Mouse (Mus musculus): ENCODE results near the gene Ubqln5. TPM values are rescaled to one million over a fixed set of nuclear protein-coding genes. Genes with fewer than 3 reads are reported as not detected.

Gene Ubqln5
- not detected in 2 replicates for polyA plus RNA-seq (2015; fragmentation: Nextera tagmentation; extraction: Ambion mirVana)

DNA sequence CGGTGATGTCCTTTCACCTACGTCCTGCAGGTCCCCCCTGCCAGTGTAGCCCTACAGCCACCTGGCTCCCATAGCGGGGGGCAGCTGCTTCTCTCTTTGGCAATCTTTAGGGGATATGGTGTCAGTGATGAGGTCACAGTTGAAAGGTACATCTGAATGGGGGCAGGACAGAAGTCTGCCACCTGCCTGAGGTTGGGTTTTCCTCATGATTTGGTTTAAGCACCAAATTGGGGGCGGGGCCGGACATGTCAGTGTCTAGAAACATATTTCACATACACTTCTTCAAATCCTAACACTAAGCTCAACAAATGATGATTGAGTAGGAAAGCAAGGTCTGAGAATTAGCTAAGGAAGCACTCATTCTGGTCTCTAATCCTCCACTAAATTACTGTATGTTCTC is at the start of gene Ubqln5:
Gene Ubqln5, minus strand, starts transcription at position 101 of the 400 bp plus-strand sequence.
- no peaks in the 10 kb centered on the region for H3K36me3 ChIP-seq
- 0 out of 2 replicates have a peak, but pooled peaks cover 3% of the 10 kb centered on the region for H3K9me3 ChIP-seq
- H3K27ac ChIP-seq: no peak within 1 kb of the TSS
- no peaks in the 10 kb centered on the region for H3K4me1 ChIP-seq
- no peak within 1 kb of the TSS for H3K9ac ChIP-seq
- no peak for ATAC-seq (ENCODE audit: low FRiP score, low read depth)
- no peaks in the 10 kb centered on the region for H3K27me3 ChIP-seq
- no peak within 1 kb of the TSS for H3K4me2 ChIP-seq (replicated peaks)
- WGBS: 91% methylated on average over 5 of the region's 5 CpGs
- no peak within 1 kb of the TSS for H3K4me3 ChIP-seq

DNA sequence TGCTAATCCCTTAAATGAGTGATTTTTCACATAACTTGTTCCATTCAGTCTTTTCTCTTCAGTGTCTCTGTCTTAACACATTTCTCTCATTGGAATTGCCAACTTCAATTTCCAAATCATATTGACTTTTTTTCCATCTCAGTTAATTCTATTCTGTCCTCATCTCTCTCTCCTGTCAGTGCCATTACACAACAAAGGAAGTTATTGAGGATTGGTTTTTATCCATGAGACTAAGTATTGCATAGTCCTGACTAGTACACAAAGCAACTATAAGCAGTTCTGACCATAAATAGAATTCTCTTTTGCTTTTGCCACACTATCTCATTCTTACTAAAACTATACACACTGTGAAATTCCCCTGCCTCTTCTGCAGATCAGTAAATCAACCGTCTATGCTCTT is 49.4 kb upstream of the Ubqln5 start:
- Histone ChIP-seq H3K4me2 (replicated peaks) (no peak overlapping the region), H3K4me1 (no peaks in the 10 kb centered on the region), H3K36me3 (no peaks in the 10 kb centered on the region), H3K9me3 (no peaks in the 10 kb centered on the region), H3K27me3 (no peaks in the 10 kb centered on the region), H3K27ac (no peak overlapping the region), H3K9ac (no peak overlapping the region), H3K4me3 (no peak overlapping the region)
- no peak for ATAC-seq (ENCODE audit: low FRiP score, low read depth)
- WGBS: 92% methylated on average over 1 of the region's 1 CpGs

DNA sequence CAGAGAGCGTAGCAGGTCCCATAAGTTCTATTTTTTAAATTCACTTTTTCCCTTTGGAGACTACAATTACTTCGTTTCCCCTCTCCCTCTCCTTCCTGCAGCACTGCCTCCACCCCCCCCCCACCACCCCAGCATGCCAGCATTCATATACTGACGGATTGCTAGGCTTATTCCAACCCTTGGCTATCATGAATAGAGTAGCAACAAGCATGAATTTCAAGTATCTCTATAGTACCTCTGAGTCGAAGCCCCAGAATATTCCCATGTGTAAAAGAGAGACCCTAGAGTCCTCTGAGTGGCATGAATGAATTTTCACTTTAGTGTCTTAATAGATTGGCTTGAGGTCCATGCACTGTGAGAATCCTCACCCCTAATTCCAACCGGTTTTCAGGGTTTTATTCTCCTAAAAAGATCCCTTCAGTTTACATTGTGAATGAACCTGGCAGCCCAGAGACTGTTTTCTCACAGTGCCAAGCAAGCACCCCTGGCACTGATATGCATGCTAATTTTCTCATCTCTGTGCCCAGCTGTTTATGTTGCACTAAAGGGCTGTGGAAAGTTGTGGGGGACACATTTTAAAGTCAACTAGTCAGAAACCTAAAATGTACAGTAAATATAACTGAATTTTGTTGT is 48.9 kb upstream of the Ubqln5 start:
- WGBS: 83% methylated on average over 5 of the region's 5 CpGs
- ATAC-seq (ENCODE audit: low FRiP score, low read depth): no peak
- no peak overlapping the region for H3K27ac ChIP-seq
- H3K36me3 ChIP-seq: no peaks in the 10 kb centered on the region
- no peaks in the 10 kb centered on the region for H3K4me1 ChIP-seq
- H3K27me3 ChIP-seq: no peaks in the 10 kb centered on the region
- H3K9ac ChIP-seq: no peak overlapping the region
- H3K4me2 ChIP-seq (replicated peaks): no peak overlapping the region
- H3K9me3 ChIP-seq: no peaks in the 10 kb centered on the region
- H3K4me3 ChIP-seq: no peak overlapping the region

DNA sequence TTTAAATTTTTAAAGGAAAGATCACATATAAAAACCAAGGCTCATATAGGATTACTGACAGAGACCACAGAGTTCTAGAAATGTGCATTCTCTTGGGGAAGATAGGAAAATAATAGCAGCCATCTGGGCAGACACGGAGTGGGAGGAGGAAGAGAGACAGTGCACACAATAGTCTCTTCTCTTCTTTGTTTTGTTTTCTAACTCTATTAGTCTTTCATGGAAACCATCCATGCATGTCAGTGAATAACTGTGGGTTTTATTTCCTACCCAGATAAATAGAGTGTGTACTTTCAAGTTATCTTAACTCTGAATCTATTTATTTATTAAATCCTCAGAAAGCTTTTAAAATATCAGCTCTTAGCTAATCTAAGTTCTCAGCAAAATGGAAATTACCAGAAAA is 45.5 kb upstream of the Ubqln5 start:
- H3K4me2 ChIP-seq (replicated peaks): no peak overlapping the region
- 82% methylated on average over 1 of the region's 1 CpGs for WGBS
- no peak overlapping the region for H3K27ac ChIP-seq
- ATAC-seq (ENCODE audit: low FRiP score, low read depth): no peak
- no peaks in the 10 kb centered on the region for H3K4me1 ChIP-seq
- no peaks in the 10 kb centered on the region for H3K27me3 ChIP-seq
- H3K9ac ChIP-seq: no peak overlapping the region
- no peak overlapping the region for H3K4me3 ChIP-seq
- H3K9me3 ChIP-seq: no peaks in the 10 kb centered on the region
- no peaks in the 10 kb centered on the region for H3K36me3 ChIP-seq

DNA sequence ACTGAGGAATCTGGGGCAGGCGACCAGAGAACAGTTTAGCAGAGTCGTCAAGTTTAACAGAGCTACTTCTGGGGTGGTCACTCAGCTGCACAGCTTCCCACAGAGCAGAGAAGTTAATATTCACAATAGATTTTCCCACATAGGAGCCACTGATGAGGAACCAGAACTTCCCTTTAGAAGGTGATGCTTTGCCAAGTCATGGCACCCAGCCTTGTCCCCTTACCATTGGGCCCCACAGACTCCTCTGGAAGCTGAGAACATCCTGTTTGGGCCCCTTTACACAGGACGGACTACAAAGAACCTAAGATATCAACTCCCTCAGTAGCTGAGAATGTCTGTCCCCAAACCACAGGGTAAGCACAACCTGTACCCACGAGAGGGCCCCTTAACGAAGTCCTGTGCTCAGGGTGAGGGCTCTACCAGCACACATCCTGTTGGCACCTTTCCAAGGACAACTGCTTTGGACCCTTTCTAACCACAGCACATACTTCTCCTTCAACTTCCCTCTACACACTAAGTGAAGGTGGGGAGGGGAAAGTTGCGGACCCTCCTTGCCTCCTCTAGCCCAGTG is 40.1 kb upstream of the Ubqln5 start:
- Histone ChIP-seq H3K27ac (no peak overlapping the region), H3K4me3 (no peak overlapping the region), H3K4me2 (replicated peaks) (no peak overlapping the region), H3K36me3 (no peaks in the 10 kb centered on the region), H3K9me3 (no peaks in the 10 kb centered on the region), H3K27me3 (no peaks in the 10 kb centered on the region), H3K9ac (no peak overlapping the region), H3K4me1 (no peaks in the 10 kb centered on the region)
- no peak for ATAC-seq (ENCODE audit: low FRiP score, low read depth)
- WGBS: 62% methylated on average over 6 of the region's 6 CpGs

DNA sequence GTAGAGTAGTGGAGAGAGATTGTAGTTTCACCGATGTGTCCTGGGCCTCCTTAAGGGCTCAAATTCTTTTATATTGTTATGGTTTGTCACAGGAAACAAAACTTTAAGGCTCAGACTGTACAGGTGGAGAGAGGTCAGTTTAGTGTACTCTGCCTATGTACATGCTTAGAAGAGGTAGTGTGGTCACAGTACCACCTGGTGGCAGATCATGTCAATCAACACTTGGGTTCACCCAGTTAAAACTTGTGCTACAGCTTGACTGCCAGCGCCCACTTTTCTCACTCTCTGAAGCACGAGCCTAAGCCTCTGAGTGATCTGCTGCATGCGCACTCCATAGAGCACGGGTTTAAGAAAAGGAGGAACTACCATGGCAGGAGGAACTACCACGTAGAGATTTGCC is 37.5 kb upstream of the Ubqln5 start:
- Histone ChIP-seq H3K4me3 (no peak overlapping the region), H3K36me3 (no peaks in the 10 kb centered on the region), H3K4me2 (replicated peaks) (no peak overlapping the region), H3K9ac (no peak overlapping the region), H3K4me1 (no peaks in the 10 kb centered on the region), H3K27ac (no peak overlapping the region), H3K9me3 (no peaks in the 10 kb centered on the region), H3K27me3 (no peaks in the 10 kb centered on the region)
- 86% methylated on average over 6 of the region's 6 CpGs for WGBS
- no peak; the same call in 1 of the 2 replicates for ATAC-seq (ENCODE audit: low FRiP score, low read depth)

DNA sequence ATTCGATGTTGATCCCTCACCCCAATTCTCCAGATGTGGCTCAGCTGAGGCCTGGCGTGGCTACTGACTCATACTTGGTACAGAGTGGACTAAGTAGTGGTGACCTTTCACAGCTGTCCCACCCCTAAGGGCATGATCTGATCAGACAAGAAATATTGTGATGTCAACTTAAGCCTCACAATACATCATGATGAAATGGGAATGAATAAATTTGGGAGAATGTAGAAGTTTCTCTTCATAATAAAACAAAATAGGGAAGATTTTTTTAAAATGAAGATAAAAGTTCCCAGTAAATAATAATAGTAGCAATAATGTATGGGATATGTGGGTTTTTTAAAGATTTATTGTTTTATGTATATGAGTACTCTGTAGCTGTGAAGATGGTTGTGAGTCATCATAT is 20.8 kb upstream of the Ubqln5 start, which contains the start of gene Ubqlnl:
Gene Ubqlnl, minus strand, starts transcription at position 101 of the 400 bp plus-strand sequence.
- no peak for ATAC-seq (ENCODE audit: low FRiP score, low read depth)
- Histone ChIP-seq H3K36me3 (no peaks in the 10 kb centered on the region), H3K27me3 (no peaks in the 10 kb centered on the region), H3K9me3 (no peaks in the 10 kb centered on the region), H3K27ac (no peak within 1 kb of the TSS), H3K4me2 (replicated peaks) (no peak within 1 kb of the TSS), H3K4me1 (no peaks in the 10 kb centered on the region), H3K4me3 (no peak within 1 kb of the TSS), H3K9ac (no peak within 1 kb of the TSS)
- WGBS: 83% methylated on average over 2 of the region's 2 CpGs

DNA sequence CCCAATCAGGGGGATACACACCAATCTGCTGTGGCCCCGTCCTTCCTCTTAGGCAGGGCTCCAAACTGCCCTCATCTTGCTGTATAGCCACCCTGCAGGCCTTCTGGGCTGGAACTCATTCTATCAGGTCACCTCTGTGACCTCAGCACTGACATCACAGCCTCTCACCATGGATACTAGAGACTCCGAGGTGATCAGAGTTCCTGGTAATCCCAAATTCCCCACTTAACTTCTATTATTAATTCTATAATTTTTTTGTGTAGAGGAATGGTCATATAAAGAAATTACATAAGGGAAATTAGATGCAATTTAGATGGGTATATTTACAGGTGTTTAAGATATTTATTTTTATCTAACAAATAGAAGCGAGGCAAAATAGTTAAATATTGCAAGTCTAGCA is 13.6 kb upstream of the Ubqln5 start, which contains the start of gene Ubqln3:
Gene Ubqln3, minus strand, starts transcription at position 101 of the 400 bp plus-strand sequence.
- no peak for ATAC-seq (ENCODE audit: low FRiP score, low read depth)
- H3K27me3 ChIP-seq: no peaks in the 10 kb centered on the region
- WGBS: 70% methylated on average over 3 of the region's 3 CpGs

DNA sequence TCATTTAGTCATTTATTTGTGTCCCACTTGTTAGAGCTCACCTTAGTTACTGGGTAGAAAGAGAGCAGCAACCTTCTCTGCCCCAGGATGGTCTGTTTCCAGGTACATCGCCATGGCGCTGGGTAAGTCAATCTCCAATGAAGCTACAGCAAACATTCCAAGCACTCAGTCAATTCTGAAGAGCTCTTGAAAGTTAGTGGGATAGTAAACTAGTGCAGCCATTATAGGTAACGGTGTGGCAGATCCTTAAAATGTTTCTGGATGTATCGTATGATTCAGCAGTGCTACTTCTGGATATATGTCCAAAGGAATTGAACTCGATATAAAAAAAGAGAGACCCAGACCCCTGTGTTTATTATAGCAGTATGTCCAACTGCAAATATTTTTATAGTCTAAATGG is 7.7 kb upstream of the Ubqln5 start, which contains the start of gene Olfr643:
Gene Olfr643, minus strand, starts transcription at position 101 of the 400 bp plus-strand sequence.
- 82% methylated on average over 5 of the region's 5 CpGs for WGBS
- H3K36me3 ChIP-seq: no peaks in the 10 kb centered on the region

More for the DNA sequence above, 13.6 kb upstream of the Ubqln5 start, which contains the start of gene Ubqln3:
- no peaks in the 10 kb centered on the region for H3K4me1 ChIP-seq
- H3K9ac ChIP-seq: no peak within 1 kb of the TSS
- H3K4me3 ChIP-seq: no peak within 1 kb of the TSS
- H3K9me3 ChIP-seq: no peaks in the 10 kb centered on the region
- H3K36me3 ChIP-seq: no peaks in the 10 kb centered on the region
- H3K27ac ChIP-seq: no peak within 1 kb of the TSS
- H3K4me2 ChIP-seq (replicated peaks): no peak within 1 kb of the TSS

DNA sequence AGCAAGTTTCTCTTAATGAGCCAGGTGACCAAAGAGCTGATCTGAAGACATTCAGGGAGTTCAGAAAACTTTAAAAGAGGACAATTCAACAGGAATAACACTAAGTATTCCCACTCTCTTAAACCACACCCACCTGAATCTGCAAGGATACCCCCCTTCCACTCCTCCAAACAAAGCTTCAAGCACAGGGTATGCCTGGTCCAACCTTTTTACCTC is 25.0 kb downstream of the Ubqln5 start, which contains the start of gene Olfr646:
Gene Olfr646, plus strand, starts transcription at position 117 of the 216 bp plus-strand sequence.
- H3K27me3 ChIP-seq: no peaks in the 10 kb centered on the region
- 0 out of 2 replicates have a peak, but pooled peaks cover 4% of the 10 kb centered on the region for H3K9me3 ChIP-seq
- ATAC-seq (ENCODE audit: low FRiP score, low read depth): no peak
- H3K4me1 ChIP-seq: no peaks in the 10 kb centered on the region
- no peak within 1 kb of the TSS for H3K4me3 ChIP-seq
- H3K4me2 ChIP-seq (replicated peaks): no peak within 1 kb of the TSS
- no peak within 1 kb of the TSS for H3K27ac ChIP-seq
- no peak within 1 kb of the TSS for H3K9ac ChIP-seq
- H3K36me3 ChIP-seq: no peaks in the 10 kb centered on the region

More for the DNA sequence above, 7.7 kb upstream of the Ubqln5 start, which contains the start of gene Olfr643:
- Histone ChIP-seq H3K9me3 (no peaks in the 10 kb centered on the region), H3K4me2 (replicated peaks) (no peak within 1 kb of the TSS), H3K4me1 (no peaks in the 10 kb centered on the region), H3K27me3 (no peaks in the 10 kb centered on the region), H3K27ac (no peak within 1 kb of the TSS), H3K4me3 (no peak within 1 kb of the TSS), H3K9ac (no peak within 1 kb of the TSS)
- no peak for ATAC-seq (ENCODE audit: low FRiP score, low read depth)

DNA sequence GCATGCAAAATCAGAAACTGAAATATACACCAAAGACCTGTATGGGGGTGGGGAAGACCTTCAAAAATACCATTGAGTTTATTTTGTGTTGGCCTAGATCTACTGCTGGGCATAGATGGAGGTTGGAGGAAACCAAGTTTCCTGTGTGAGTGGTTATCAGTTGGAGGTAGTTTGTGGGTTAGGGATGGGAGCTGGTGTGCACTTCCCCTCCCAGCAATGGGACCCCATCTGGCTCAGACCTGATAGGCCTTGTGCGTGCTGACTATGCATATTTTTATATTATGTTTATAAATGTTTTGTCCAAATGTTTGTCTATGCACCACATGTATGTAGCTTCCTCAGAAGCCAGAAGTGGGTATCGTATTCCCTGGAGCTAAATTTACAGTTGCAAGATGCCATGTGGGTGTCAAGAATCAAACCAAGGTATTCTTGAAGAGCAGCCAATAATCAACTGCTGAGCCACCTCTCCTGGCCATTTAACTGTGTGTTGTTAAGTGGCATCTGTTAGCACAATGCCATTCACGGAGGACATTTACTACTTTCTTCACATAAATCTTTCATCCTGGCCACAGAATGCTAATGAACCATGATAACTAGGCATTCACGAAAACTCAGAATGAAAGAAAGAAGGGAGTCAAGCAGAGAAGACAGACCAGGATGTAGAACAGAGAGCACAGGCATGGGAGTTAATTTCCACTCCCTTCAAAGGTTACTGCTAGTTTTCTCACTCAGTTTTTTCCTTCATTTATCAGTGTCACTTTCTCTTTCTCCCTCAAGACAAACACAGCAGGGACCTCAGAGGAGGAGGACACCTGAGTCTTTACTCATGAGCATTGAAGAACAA is 25.5 kb downstream of the Ubqln5 start:
- Histone ChIP-seq H3K4me2 (replicated peaks) (no peak overlapping the region), H3K9ac (no peak overlapping the region), H3K9me3 (0 out of 2 replicates have a peak, but pooled peaks cover 4% of the 10 kb centered on the region), H3K4me1 (no peaks in the 10 kb centered on the region), H3K27ac (no peak overlapping the region), H3K4me3 (no peak overlapping the region), H3K27me3 (no peaks in the 10 kb centered on the region), H3K36me3 (no peaks in the 10 kb centered on the region)
- WGBS: 50% methylated on average over 4 of the region's 4 CpGs
- no peak for ATAC-seq (ENCODE audit: low FRiP score, low read depth)

DNA sequence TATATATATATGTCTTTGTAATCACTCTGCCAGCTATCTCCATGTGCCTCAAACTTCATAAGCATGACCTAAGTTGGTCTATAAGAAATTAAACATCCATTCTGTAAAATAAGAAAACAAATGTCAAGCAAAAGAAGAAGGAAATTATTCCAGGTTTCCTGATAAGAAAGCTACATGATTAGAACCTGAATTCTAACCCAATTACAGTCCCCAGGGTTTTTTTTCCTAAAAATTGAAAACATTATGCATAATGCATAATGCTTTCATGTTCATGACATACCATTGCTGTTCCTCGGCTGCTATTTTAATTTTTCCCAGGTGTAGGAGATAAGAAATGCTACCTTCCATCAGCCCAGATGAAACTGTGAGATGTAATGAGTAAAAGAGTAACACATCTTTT is 44.3 kb downstream of the Ubqln5 start, which contains the start of gene Olfr645:
Gene Olfr645, minus strand, starts transcription at position 101 of the 400 bp plus-strand sequence.
- no peaks in the 10 kb centered on the region for H3K4me1 ChIP-seq
- WGBS: 60% methylated on average over 1 of the region's 1 CpGs
- no peak within 1 kb of the TSS for H3K27ac ChIP-seq
- H3K36me3 ChIP-seq: no peaks in the 10 kb centered on the region
- ATAC-seq (ENCODE audit: low FRiP score, low read depth): no peak
- H3K9me3 ChIP-seq: no peaks in the 10 kb centered on the region
- no peak within 1 kb of the TSS for H3K4me3 ChIP-seq
- no peak within 1 kb of the TSS for H3K9ac ChIP-seq
- H3K27me3 ChIP-seq: no peaks in the 10 kb centered on the region
- no peak within 1 kb of the TSS for H3K4me2 ChIP-seq (replicated peaks)
